Mouse (Mus musculus): ENCODE data around the gene Plscr5.
"Not testable (repeated sequence)": the region's sequence is repeated elsewhere in the genome, so short reads cannot be mapped to it uniquely, and the experiment has no call there.

Gene Plscr5

DNA sequence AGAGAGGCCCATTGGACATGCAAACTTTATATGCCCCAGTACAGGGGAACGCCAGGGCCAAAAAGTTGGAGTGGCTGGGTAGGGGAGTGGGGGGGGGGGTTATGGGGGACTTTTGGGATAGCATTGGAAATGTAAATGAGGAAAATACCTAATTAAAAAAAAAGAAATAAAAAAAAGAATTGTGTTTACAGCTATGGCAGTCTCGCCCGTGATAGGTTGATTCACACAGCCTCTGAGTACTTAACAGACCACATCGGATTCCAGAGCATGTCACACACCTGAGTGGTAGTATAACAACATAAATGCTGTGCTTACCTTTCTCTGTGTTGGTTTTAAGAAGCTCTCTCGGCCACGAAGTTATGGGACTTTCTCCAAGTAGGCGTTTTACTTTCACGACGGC is at the start of gene Plscr5:
Gene Plscr5, plus strand, starts transcription at position 301 of the 400 bp plus-strand sequence.
- DNase-seq: not testable (repeated sequence)

DNA sequence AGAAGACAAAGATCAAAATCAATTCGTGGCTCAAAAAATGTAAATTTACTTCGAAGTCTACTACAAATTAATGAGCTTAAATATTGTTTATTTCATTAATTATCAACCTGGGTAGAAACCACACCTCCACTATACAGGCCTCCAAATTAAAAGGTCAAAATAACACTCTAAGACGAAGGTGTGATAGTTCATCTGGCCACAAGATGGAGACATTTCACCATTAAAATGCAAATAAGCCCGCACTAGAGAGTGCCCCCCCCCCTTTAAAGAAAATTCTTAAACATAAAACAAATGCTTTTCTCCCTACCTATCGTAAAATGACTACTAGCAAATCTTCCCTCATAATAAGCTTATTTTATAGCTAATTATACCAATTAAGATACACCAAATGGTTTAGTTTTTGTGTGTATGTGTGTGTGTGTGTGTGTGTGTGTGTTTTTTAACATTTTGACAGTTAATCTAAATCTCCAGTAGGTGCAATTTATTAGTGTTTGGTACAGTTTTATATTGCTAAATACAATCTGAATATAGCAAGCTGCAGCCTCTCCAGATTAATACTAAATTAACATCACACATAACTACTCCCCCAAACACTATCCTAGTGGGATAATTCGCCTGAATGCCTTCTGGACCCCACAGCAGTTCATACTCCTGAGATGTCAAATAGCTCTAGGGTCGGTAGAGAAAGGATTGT is 45.0 kb upstream of the Plscr5 start:
- DNase-seq: no peak

- DNase-seq: no peak
Observed at GRCm38 (mm10) chr9:92162213-92162612, 30.5 kb upstream of the Plscr5 start.

DNA sequence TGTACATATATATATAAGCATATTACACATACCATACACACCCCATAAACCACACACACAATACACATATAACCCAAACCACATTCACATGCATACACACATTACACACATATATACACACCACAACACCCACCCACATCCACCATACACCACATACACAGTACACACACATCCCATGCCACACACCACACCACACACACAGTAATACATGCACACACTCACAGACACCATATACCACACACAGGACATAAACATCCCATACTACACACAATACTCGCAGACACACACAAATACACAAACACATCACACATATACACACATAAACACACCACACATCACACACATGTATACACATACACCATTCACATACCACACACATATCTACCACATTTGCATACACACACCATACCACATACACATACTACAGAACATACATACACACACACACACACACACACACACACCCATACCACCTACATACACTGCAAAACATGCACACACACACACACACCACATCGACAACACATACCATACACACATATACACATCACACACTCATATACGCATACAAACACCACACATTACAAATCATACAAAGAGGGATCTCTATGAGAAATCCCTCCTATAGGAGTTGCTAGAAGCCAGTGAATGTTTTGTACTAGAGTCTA is 19.3 kb upstream of the Plscr5 start:
- no peak for DNase-seq

- no peak for DNase-seq
Observed at GRCm38 (mm10) chr9:92174176-92175075, 18.3 kb upstream of the Plscr5 start.

DNA sequence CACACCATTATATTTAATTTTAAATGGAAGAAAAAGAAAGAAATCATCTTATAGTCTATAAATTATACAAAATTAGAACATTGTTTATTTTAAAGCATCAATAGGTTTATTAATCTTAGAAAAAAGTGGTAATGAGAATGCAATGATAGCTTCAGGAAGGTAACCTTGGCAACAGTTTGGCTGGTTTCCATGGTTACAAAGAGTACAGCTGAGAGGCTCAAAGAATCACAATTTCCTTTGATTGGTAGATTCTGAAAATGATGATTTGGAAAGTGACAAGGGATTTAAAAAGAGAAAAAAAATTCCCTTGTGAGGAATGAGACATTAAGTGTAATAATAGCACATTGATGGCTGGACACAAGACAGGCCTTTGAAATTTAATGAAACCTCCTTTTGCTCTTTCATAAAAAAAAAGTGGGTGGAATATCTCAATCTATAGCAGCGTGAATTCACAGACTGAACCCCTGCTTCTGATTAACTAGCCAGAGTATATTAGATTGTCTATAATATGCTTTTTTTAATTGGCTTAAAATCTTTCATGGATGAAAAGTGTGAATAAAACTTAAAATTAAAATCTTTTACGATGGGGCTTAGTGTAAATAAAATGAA is 13.8 kb upstream of the Plscr5 start:
- no peak for DNase-seq

DNA sequence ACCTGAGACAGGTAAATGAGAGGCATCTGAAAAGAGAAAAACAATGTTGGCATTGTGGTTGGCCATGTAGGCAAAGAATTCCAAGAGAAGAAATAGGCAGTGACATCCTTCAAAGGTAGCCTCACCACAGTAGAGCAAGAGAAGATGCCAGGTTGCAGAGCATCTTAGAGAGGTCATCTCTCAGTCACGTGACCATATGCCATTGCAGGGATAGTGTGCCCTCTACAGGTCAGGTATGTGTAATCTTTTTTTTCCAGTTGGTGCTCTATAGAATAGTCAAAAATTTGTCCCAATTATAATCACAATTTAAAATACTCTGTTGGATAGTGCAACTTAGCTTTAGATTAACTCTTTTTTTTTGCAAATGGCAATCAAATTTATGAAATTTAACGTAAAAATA is 1.4 kb upstream of the Plscr5 start:
- no peak for DNase-seq

- DNase-seq: no peak
Observed at GRCm38 (mm10) chr9:92198408-92198807, 5.7 kb downstream of the Plscr5 start.

GRCm38 (mm10) chr9:92199564-92199963 is 6.8 kb downstream of the Plscr5 start:
- no peak for DNase-seq

DNA sequence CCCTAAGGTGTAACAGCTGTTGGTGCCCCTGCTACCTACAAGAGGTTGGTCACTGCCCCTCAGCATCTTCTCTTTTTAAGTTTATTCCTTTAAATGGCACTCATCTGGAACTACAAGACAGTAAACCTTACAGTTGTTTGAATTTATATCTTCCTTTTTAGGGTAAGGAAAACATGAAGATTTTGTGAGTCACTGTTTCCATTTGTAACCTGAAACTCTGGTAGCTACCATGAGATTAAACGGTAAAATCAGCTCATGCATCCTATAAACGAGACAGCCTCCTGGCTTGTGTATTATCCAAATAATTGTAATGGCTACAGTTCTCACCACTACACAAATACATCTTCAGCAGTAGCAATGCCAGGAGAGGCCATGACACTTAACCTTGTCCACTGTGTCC is 11.7 kb downstream of the Plscr5 start:
- DNase-seq: no peak

DNA sequence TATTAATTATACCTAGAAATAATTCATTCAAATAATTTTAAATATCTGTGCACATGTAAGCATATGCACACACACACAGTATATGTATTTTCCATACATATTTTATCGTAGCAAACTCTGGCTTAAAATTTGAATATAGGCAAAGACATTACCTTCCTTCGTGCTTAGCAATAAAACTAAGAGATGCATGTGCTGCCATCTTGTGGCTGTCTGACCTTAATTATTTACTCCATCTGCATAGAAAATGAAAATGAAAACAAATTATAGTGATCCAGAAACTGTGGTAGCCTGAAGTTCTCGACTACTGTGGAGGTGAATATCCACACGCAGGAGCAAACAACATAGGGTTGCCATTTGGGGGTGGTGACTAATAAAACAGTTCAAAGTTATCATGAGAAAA is 14.6 kb downstream of the Plscr5 start:
- DNase-seq: peak; percentile 14

DNA sequence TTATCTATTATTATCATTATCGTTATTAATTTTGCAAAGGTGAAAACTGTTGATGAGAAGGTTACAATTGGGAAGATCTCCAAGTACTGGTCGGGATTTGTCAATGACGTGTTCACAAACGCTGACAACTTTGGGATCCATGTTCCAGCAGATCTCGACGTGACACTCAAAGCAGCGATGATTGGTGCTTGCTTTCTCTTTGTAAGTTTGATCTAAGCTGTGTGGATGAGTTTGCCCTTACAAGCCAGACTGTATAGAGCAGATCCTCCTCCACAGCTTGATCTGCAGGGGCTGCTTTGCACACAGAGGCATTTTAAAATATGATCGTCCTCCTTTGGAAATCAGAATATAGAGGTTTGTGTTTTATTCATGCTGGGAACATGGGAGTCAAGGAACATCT is 15.0 kb downstream of the Plscr5 start:
- no peak for DNase-seq

DNA sequence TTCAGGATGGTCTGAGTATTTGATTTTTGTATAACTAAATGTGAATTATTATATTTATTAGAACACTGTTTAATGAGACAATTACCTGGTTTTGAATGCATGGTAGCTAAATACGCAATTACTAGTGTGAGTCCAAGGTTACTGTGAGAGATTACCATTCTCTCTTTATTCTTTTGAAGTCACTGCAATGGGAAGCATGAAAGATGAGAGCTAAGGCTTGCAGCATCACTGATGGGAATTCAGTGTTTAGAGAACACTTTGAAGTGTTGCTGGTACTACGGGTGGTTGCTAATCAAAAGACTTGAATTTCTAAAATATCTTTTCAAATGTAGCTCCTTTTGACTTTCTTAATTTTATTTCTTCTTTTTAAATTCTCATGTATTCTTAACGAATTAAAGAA is 17.1 kb downstream of the Plscr5 start:
- no peak for DNase-seq

DNA sequence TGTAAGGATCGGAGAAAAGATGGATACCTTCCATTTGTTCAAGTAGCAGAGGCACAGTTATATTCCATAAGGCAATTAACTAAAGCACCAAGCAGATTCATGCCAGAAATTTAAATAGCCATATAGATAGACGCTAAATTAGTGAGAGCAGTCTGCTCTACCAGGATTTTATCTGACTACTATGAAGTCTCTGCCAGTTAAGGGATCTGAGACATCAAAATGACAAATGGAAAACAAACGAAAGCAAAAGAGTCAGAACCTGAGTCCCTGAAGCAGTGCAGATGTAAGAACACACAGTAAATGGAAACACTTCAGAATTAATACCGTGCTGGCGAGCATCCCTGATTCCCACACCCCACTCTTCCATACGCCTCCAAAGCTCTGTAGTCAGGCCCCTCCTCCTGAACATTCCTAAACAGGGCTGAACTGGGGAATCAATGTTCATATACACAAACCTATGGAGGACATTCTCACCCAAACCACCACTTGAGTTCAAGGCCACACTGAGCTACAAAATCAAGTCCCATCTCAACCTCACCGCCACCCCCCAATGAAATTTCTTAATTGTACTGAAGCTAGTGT is 17.7 kb downstream of the Plscr5 start:
- DNase-seq: no peak

DNA sequence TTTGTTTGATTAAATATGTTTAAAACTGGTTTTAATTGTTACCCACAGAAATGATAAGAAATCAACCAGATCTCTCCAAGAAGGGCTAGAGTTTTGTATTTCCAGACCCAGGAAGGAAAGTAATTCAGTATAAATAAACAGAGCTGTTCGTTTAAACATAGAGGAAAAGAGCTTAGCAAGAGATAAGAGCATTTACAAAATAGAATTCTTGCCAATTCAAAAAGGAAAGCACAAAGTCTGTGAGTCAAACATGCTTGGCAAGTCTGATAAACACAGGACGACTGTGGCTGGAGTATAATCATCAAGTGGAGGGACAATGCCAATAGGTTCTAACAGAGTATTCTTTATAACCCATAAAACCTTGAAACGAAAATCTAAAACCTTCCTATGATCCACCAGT is 18.3 kb downstream of the Plscr5 start:
- DNase-seq: no peak

DNA sequence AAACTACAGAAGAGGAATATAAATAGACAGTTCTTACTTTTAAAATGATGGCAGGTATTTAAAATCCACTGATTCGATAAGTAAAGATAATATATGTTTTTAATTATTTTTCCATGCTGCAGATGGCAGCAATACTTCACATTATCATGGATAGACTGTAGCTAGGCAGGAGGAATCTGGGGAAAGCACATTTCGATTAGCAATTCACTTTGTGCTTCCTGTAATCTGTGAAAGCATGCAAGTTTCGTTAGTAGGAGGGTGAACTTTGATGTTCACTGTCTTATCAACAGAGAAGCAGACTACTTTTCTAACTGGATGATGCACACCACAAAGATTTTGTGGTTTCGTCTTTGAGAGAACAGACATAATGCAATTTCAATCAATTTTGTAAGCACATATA is 24.7 kb downstream of the Plscr5 start:
- DNase-seq: no peak

DNA sequence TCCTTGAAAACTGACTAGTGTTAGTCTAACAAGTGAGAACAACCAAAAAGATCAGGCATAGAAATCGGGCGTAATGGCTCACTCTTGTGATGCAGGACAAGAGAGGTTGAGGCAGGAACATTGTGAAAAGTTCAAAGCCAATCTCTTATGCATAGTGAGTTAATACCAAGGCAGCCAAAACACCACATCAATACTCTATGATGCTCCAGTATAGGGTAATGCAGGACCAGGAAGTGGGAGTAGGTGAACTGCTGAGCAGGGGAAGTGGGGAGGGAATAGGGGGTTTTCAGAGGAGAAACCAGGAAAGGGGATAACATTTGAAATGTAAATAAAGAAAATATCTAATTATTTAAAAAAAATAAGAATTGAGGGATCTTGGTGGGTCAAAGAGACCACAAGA is 25.2 kb downstream of the Plscr5 start:
- no peak for DNase-seq

GRCm38 (mm10) chr9:92220151-92220550 is 27.4 kb downstream of the Plscr5 start:
- DNase-seq: no peak

GRCm38 (mm10) chr9:92221480-92221879 is 28.7 kb downstream of the Plscr5 start:
- no peak for DNase-seq

GRCm38 (mm10) chr9:92224598-92225231 is 32.0 kb downstream of the Plscr5 start:
- no peak for DNase-seq

- DNase-seq: no peak
Observed at GRCm38 (mm10) chr9:92226127-92226655, 33.5 kb downstream of the Plscr5 start.

DNA sequence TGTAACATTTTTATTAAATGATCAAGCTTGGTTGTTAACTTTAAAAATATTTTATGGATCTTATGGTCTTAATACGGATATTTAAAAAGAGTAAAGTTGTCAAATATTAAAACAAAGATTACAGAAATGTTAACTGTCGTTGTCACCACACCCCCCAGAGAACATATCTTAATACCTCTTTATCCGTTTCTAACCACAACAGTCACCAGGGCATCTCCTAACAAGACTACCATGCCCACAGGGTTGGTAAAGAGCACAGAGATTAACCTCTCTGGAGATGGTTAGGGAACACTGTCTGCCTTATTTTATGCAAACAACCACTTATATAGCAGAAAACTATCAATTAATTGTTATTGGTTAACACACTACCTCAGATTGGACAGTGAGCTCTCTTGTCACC is 34.1 kb downstream of the Plscr5 start:
- no peak for DNase-seq
